12 mouse cellular contexts compared by ENCODE assay signal in the genomic region with DNA sequence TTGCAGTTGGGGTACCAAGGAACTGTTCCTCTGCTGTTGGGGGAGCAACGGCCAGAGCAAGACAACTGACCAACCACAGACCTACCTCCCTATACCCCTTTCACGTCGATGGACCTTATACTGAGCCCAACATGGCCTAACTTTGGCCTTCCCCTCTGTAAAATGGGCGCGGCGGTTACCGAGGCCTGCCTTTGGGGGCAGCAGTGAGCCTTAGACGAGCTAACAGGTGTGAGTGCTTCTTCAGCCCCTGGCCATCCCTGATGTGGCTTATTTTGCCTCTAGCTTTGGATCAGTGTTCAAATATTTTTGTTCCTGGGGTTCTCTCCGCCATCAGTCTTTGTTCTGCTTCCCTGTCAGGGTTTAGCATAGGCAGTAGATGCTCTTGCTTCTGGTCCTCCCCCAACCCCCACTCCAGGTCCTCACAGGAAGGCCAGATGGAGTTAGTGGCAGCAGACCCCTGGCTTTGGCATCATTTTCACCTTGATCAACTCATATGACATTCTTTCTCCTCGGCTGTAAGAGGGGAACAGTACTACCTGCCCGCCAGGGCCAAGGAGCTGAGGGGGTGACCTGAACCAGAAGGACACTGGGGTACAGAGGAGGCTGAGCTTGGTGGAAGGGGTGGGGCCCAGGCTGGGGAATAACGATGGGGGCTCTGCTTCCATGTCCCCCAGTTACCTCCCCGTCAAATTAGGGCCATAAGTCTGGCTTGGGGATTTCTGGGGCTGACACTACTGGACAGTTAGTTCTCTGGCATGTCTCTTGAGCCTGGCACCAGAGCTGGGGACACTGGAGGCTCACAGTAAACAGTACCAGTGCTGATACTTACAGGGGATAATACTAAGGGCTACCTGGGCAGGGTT. TPM values are rescaled to one million over a fixed set of nuclear protein-coding genes. Genes with fewer than 3 reads are reported as not detected.
DNase-seq lines count a peak whose midpoint lies in the region; ATAC-seq and TF ChIP-seq lines count a peak whose summit lies in the region.
"Had no signal": no experiment of that assay in that cellular context is flagged by ENCODE, and none has a peak within 500 bp of the region (broad histone marks: within the 10 kb centered on the region; RNA-seq: fewer than 3 reads in every experiment).

No protein-coding gene starts in this region.

- peaks cover 28% of the 10 kb centered on the region for H3K27me3 ChIP-seq in liver, adult 2 months (ENCODE audit: control insufficient read depth, insufficient read depth, low read length)
- H3K27me3 ChIP-seq in liver, embryonic 11.5 days (replicated peaks; ENCODE audit: control insufficient read depth, insufficient read depth, low read length): peaks cover 98% of the 10 kb centered on the region
- H3K27me3 ChIP-seq in forebrain, embryonic 12.5 days: peaks cover 99% of the 10 kb centered on the region

- H3K79me2 ChIP-seq in liver, adult 2 months (ENCODE audit: control insufficient read depth, insufficient read depth, low read length): no peaks in the 10 kb centered on the region

- ATAC-seq in liver, embryonic 11.5 days (replicated peaks; ENCODE audit: low FRiP score): no peak
- peak; percentile 49 for ATAC-seq in CD4-positive, CD25-positive, alpha-beta regulatory T cell, adult 4 months
- ATAC-seq in forebrain, embryonic 12.5 days (ENCODE audit: low FRiP score): no peak

- no peak for TF ChIP-seq POLR2A in liver, adult 2 months (IDR thresholded peaks at IDR 0.05; ENCODE audit: extremely low read depth, insufficient read depth, low read length)

- H3K4me2 ChIP-seq in liver, embryonic 11.5 days: no peak overlapping the region
- H3K4me2 ChIP-seq in forebrain, embryonic 12.5 days: no peak overlapping the region
- H3K4me2 ChIP-seq: neural tube, embryonic 13.5 days had no signal

- H3K9me3 ChIP-seq in liver, embryonic 11.5 days (ENCODE audit: control insufficient read depth, low read length): no peaks in the 10 kb centered on the region
- H3K9me3 ChIP-seq in forebrain, embryonic 12.5 days: no peaks in the 10 kb centered on the region
- H3K9me3 ChIP-seq: neural tube, embryonic 13.5 days had no signal

- 18% methylated on average over 13 of the region's 13 CpGs for WGBS in liver, adult 2 months
- 17% methylated on average over 13 of the region's 13 CpGs for WGBS in liver, embryonic 11.5 days
- 18% methylated on average over 13 of the region's 13 CpGs for WGBS in forebrain, embryonic 12.5 days

- no peaks in the 10 kb centered on the region for H3K36me3 ChIP-seq in liver, adult 2 months (ENCODE audit: control insufficient read depth, insufficient read depth, low read length)
- no peaks in the 10 kb centered on the region for H3K36me3 ChIP-seq in liver, embryonic 11.5 days (ENCODE audit: control insufficient read depth, insufficient read depth, low read length)
- no peaks in the 10 kb centered on the region for H3K36me3 ChIP-seq in forebrain, embryonic 12.5 days (replicated peaks)
- H3K36me3 ChIP-seq: neural tube, embryonic 13.5 days had no signal

- no peak overlapping the region for H3K9ac ChIP-seq in liver, adult 2 months (ENCODE audit: low read depth, low read length)
- H3K9ac ChIP-seq in liver, embryonic 11.5 days (ENCODE audit: low read depth, low read length): no peak overlapping the region
- no peak overlapping the region for H3K9ac ChIP-seq in forebrain, embryonic 12.5 days
- H3K9ac ChIP-seq: neural tube, embryonic 13.5 days had no signal

- DNase-seq in liver, adult 2 months (ENCODE audit: extremely low read depth, low read depth, low spot score): no peak
- DNase-seq in liver, embryonic 11.5 days (ENCODE audit: low spot score): no peak
- peak; percentile 82 for DNase-seq in ZHBTc4 (ENCODE audit: low read depth, low spot score)
- peak; percentile 68 for DNase-seq in induced T-regulatory cell, adult 2 months (ENCODE audit: low read depth)
- DNase-seq in frontal cortex, postnatal 10 days (ENCODE audit: low spot score in 2 of 2): no peak
- DNase-seq in gastrocnemius, adult 18-20 months (ENCODE audit: low spot score): no peak
- DNase-seq: heart, postnatal 10 days; lung, postnatal 4 days; thymus, postnatal 25 days had no signal

- H3K4me1 ChIP-seq in liver, adult 2 months (ENCODE audit: control insufficient read depth, insufficient read depth, low read length): peaks cover 5% of the 10 kb centered on the region
- peaks cover 15% of the 10 kb centered on the region for H3K4me1 ChIP-seq in liver, embryonic 11.5 days (replicated peaks; ENCODE audit: control insufficient read depth, insufficient read depth, low read length)
- H3K4me1 ChIP-seq in forebrain, embryonic 12.5 days: peaks cover 46% of the 10 kb centered on the region

- TF ChIP-seq CTCF in liver, adult 2 months (IDR thresholded peaks at IDR 0.05; ENCODE audit: low read depth, low read length): peak; percentile 73

- H3K27ac ChIP-seq in liver, adult 2 months (replicated peaks; ENCODE audit: insufficient read depth, low read depth, low read length): no peak overlapping the region
- no peak overlapping the region for H3K27ac ChIP-seq in liver, embryonic 11.5 days (ENCODE audit: low read depth, low read length)
- H3K27ac ChIP-seq in forebrain, embryonic 12.5 days: no peak overlapping the region
- H3K27ac ChIP-seq: neural tube, embryonic 13.5 days had no signal

- no peak overlapping the region for H3K4me3 ChIP-seq in liver, adult 2 months (ENCODE audit: insufficient read depth, low read depth, low read length)
- H3K4me3 ChIP-seq in liver, embryonic 11.5 days (ENCODE audit: low read depth, low read length): no peak overlapping the region
- H3K4me3 ChIP-seq in forebrain, embryonic 12.5 days (replicated peaks): no peak overlapping the region
- H3K4me3 ChIP-seq: neural tube, embryonic 13.5 days had no signal

RNA-seq across cellular contexts. Expression of gene Neurod2, which starts 7.0 kb away (rescaled TPM):
- total RNA-seq in liver, adult 2 months (2014; rRNA removed): not detected in 2 replicates
- polyA plus RNA-seq in liver, adult 2 months (2012; rRNA removed): not detected in 2 replicates
- 0.10 and 0.18 TPM in 2 replicates for polyA plus RNA-seq in liver, embryonic 11.5 days (2014; fragmentation: Nextera tagmentation; extraction: Ambion mirVana)
- not detected for polyA plus RNA-seq in CD4-positive, CD25-positive, alpha-beta regulatory T cell, adult 4 months (2017; shearing (Covaris generic))
- not detected for total RNA-seq in gastrocnemius, adult 18-20 months (2021)
- 19.9 and 20.5 TPM in 2 replicates for polyA plus RNA-seq in forebrain, embryonic 12.5 days (2016; fragmentation: Nextera tagmentation; extraction: Ambion mirVana)
- total RNA-seq: heart, postnatal 10 days had no signal

RNA-seq across cellular contexts. Expression of gene Ppp1r1b, which starts 11.7 kb away (rescaled TPM):
- total RNA-seq in liver, adult 2 months (2014; rRNA removed): 0.55 and 0.87 TPM in 2 replicates
- polyA plus RNA-seq in liver, adult 2 months (2012; rRNA removed): 2.8 and 4.3 TPM in 2 replicates
- 0.38 TPM in 1 of 2 replicates, not detected in the other for polyA plus RNA-seq in liver, embryonic 11.5 days (2014; fragmentation: Nextera tagmentation; extraction: Ambion mirVana)
- polyA plus RNA-seq in CD4-positive, CD25-positive, alpha-beta regulatory T cell, adult 4 months (2017; shearing (Covaris generic)): not detected
- under 1 TPM; 0.18 to 0.31 TPM for total RNA-seq in gastrocnemius, adult 18-20 months (2021)
- 3.0 and 3.1 TPM in 2 replicates for polyA plus RNA-seq in forebrain, embryonic 12.5 days (2016; fragmentation: Nextera tagmentation; extraction: Ambion mirVana)

RNA-seq across cellular contexts. Expression of gene Stard3, which starts 21.7 kb away (rescaled TPM):
- total RNA-seq in liver, adult 2 months (2014; rRNA removed): 11.9 and 17.2 TPM in 2 replicates
- polyA plus RNA-seq in liver, adult 2 months (2012; rRNA removed): 30.0 and 41.1 TPM in 2 replicates
- polyA plus RNA-seq in liver, embryonic 11.5 days (2014; fragmentation: Nextera tagmentation; extraction: Ambion mirVana): 25.3 and 28.9 TPM in 2 replicates
- 10 to 100 TPM; 41.2 to 63.9 TPM for polyA plus RNA-seq in CD4-positive, CD25-positive, alpha-beta regulatory T cell, adult 4 months (2017; shearing (Covaris generic))
- 10 to 100 TPM; 11.1 to 13.6 TPM for total RNA-seq in gastrocnemius, adult 18-20 months (2021)
- polyA plus RNA-seq in forebrain, embryonic 12.5 days (2016; fragmentation: Nextera tagmentation; extraction: Ambion mirVana): 42.0 and 42.5 TPM in 2 replicates

RNA-seq across cellular contexts. Expression of gene Tcap, which starts 47.1 kb away (rescaled TPM):
- 3.5 TPM in 1 of 2 replicates, not detected in the other for total RNA-seq in liver, adult 2 months (2014; rRNA removed)
- 0.10 and 0.16 TPM in 2 replicates for polyA plus RNA-seq in liver, adult 2 months (2012; rRNA removed)
- 0.65 and 0.89 TPM in 2 replicates for polyA plus RNA-seq in liver, embryonic 11.5 days (2014; fragmentation: Nextera tagmentation; extraction: Ambion mirVana)
- polyA plus RNA-seq in CD4-positive, CD25-positive, alpha-beta regulatory T cell, adult 4 months (2017; shearing (Covaris generic)): not detected
- total RNA-seq in gastrocnemius, adult 18-20 months (2021): 1,000 to 10,000 TPM; 3,864 to 4,194 TPM
- polyA plus RNA-seq in forebrain, embryonic 12.5 days (2016; fragmentation: Nextera tagmentation; extraction: Ambion mirVana): 0.20 and 0.36 TPM in 2 replicates

RNA-seq across cellular contexts. Expression of gene Pnmt, which starts 49.8 kb away (rescaled TPM):
- 1.7 TPM in 1 of 2 replicates, not detected in the other for total RNA-seq in liver, adult 2 months (2014; rRNA removed)
- not detected in 2 replicates for polyA plus RNA-seq in liver, adult 2 months (2012; rRNA removed)
- 0.53 and 0.88 TPM in 2 replicates for polyA plus RNA-seq in liver, embryonic 11.5 days (2014; fragmentation: Nextera tagmentation; extraction: Ambion mirVana)
- not detected for polyA plus RNA-seq in CD4-positive, CD25-positive, alpha-beta regulatory T cell, adult 4 months (2017; shearing (Covaris generic))
- 1 to 10 TPM; 1.2 to 8.2 TPM for total RNA-seq in gastrocnemius, adult 18-20 months (2021)
- polyA plus RNA-seq in forebrain, embryonic 12.5 days (2016; fragmentation: Nextera tagmentation; extraction: Ambion mirVana): 0.17 TPM in 1 of 2 replicates, not detected in the other

Comparison
In these comparisons a context has a peak if more than half of its experiments do, and no peak if none do; other contexts are left out.
1. DNase-seq: peak in ZHBTc4 (single experiment) and induced T-regulatory cell, adult 2 months (single experiment); none in liver, adult 2 months (single experiment), liver, embryonic 11.5 days (single experiment), frontal cortex, postnatal 10 days (0 of 2) and gastrocnemius, adult 18-20 months (single experiment).
2. RNA of gene Neurod2, which starts 7.0 kb away (polyA plus RNA-seq): 19.9 to 20.5 TPM in forebrain, embryonic 12.5 days; 0.10 to 0.18 TPM in liver, embryonic 11.5 days, not detected in liver, adult 2 months and not detected in CD4-positive, CD25-positive, alpha-beta regulatory T cell, adult 4 months; every median in the first group is over 10 times any median in the second.